Mouse (Mus musculus) erythroblast, embryonic 14.5 days (primary cell): ENCODE data around the gene Smim20.

Experiments used
- GATA1 ChIP-seq: IDR thresholded peaks from 2 replicates; pipeline ENCODE4 v1.6.1; 2012; ENCODE audit warnings: low read length, inconsistent platforms, mixed read lengths
- TAL1 ChIP-seq: IDR thresholded peaks from 3 replicates; pipeline ENCODE4 v1.6.1; 2012; ENCODE audit warnings: low read length, inconsistent platforms, mixed read lengths

DNA sequence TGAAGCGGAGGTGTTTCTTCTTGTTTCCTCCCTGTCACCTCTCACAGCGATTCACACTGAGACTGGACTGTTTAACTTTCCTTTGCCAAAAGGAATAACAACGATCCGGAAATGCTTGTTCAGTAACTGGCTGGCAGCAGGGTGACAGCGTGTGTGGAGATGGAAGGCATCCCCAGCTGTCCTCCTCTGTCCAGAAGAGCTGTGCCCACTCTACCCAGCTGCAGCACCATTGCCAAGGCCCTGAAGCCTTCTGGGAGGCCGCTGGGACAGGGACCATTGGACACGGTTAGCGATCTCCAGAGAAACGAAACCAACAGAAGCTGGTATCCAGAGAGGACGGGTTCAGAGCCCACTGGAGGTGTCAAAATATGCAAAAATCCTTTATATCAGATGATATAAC lies 22.9 kb upstream of the Smim20 start:
- no peak for TF ChIP-seq GATA1
- no peak for TF ChIP-seq TAL1
